Mouse (Mus musculus) limb, embryonic 14.5 days (tissue): Measurements from ENCODE around the gene Fzd7. TPM values are rescaled to one million over a fixed set of nuclear protein-coding genes. Genes with fewer than 3 reads are reported as not detected.

Experiments
- ATAC-seq: fragments of 200-750 bp; cut with Nextera tagmentation; 2 replicates; pipeline ENCODE4 v1.8.0; 2017; ENCODE audit warnings: low read depth, moderate number of reproducible peaks, moderate TSS enrichment; ENCODE audit not compliant: low FRiP score
- DNase-seq: peaks from one replicate; pipeline ENCODE4 v3.0.0-alpha.2; 2015; ENCODE audit warnings: low spot score
- H3K27ac ChIP-seq: fragments of 300-500 bp; sonication (generic); replicated peaks from 2 replicates; pipeline ENCODE4 v1.5.1; 2014; ENCODE audit warnings: low read depth, mild to moderate bottlenecking, low read length, moderate library complexity, mixed read lengths
- H3K27me3 ChIP-seq: fragments of 300-500 bp; sonication (generic); 2 replicates; pipeline ENCODE4 v1.6.1; 2014; ENCODE audit warnings: low read length, mixed read lengths; ENCODE audit not compliant: control insufficient read depth, insufficient read depth
- H3K36me3 ChIP-seq: fragments of 300-500 bp; sonication (generic); 2 replicates; pipeline ENCODE4 v1.6.1; 2014; ENCODE audit warnings: mild to moderate bottlenecking, low read length, moderate library complexity, mixed read lengths; ENCODE audit not compliant: control insufficient read depth, insufficient read depth
- H3K4me1 ChIP-seq: fragments of 300-500 bp; sonication (generic); 2 replicates; pipeline ENCODE4 v1.6.1; 2014; ENCODE audit warnings: antibody characterized with exemption, low read length, mixed read lengths; ENCODE audit not compliant: control insufficient read depth, insufficient read depth
- H3K4me2 ChIP-seq: fragments of 300-500 bp; sonication (generic); replicated peaks from 2 replicates; pipeline ENCODE4 v1.6.1; 2014; ENCODE audit warnings: low read depth, mild to moderate bottlenecking, low read length, moderate library complexity; ENCODE audit not compliant: severe bottlenecking
- H3K4me3 ChIP-seq: fragments of 300-500 bp; sonication (generic); replicated peaks from 2 replicates; pipeline ENCODE4 v1.5.1; 2014; ENCODE audit warnings: low read length
- H3K9ac ChIP-seq: fragments of 300-500 bp; sonication (generic); 2 replicates; pipeline ENCODE4 v1.6.1; 2014; ENCODE audit warnings: mild to moderate bottlenecking, low read depth, low read length, moderate library complexity; ENCODE audit not compliant: severe bottlenecking
- H3K9me3 ChIP-seq: fragments of 300-500 bp; sonication (generic); 2 replicates; pipeline ENCODE4 v1.6.1; 2016; ENCODE audit warnings: low read length; ENCODE audit not compliant: control insufficient read depth
- POLR2A ChIP-seq: fragments of 200-500 bp; IDR thresholded peaks from 2 replicates; pipeline ENCODE4 v1.8.0; 2012; ENCODE audit warnings: inconsistent platforms, mild to moderate bottlenecking, moderate library complexity, borderline replicate concordance; ENCODE audit not compliant: insufficient read depth, insufficient read length; ENCODE audit errors: extremely low read depth
- WGBS: fragments of 180-500 bp; shearing (Covaris S2); extraction: QIAGEN DNeasy Blood & Tissue Kit; methylation state at CpG from one replicate; pipeline ENCODE4 v1.1.7; 2014; 5-methylcytosine and 5-hydroxymethylcytosine counted together
- polyA plus RNA-seq, 2 experiments: library from polyadenylated mRNA; depleted of rRNA in 1 of 2; stranded (reverse) in 1 of 2; unstranded in 1 of 2; fragments of >200 nt; fragmentation: Nextera tagmentation in 1 of 2; extraction: Ambion mirVana in 1 of 2; gene quantifications; 2 replicates each; pipeline versions ENCODE4 v1.2.1 to v1.2.3; 2012 to 2014

Gene Fzd7
- polyA plus RNA-seq, 2 experiments, result 14.8 to 27.5 TPM

- Histone ChIP-seq H3K9me3 (no peaks in the 10 kb centered on the region), H3K4me1 (peaks cover 35% of the 10 kb centered on the region), H3K9ac (no peak overlapping the region), H3K4me2 (no peak overlapping the region), H3K4me3 (no peak overlapping the region), H3K36me3 (no peaks in the 10 kb centered on the region), H3K27me3 (no peaks in the 10 kb centered on the region), H3K27ac (no peak overlapping the region)
- no peak for DNase-seq
- no peak for TF ChIP-seq POLR2A
- no peak for ATAC-seq
- 58% methylated on average over 4 of the region's 4 CpGs for WGBS
Observed at GRCm38 (mm10) chr1:59457873-59458272, 24.4 kb upstream of the Fzd7 start.

DNA sequence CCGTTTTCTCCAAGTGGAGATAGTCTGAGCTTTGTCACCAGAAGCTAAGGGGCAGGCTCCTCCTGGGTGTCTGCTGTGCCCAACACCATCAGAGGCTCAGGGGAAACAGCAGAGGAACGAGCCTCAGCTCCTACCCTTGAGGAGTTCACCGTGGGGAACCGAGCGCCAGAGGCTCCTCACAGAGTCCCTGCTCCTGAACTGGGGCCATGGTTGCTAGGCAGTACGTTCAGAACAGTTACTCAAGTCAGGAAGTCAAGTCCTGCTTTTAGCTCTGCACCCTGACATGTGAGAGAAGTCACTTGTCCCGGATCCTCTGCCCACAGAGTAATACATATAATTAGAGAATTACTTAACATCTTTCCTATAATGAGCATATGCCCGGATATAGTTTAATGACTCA, 23.3 kb upstream of the Fzd7 start:
- no peaks in the 10 kb centered on the region for H3K27me3 ChIP-seq
- H3K4me3 ChIP-seq, result no peak overlapping the region
- H3K4me1 ChIP-seq, result peaks cover 35% of the 10 kb centered on the region
- peak overlapping the region; percentile 9; the same call in 1 of the 2 replicates for H3K4me2 ChIP-seq
- H3K9me3 ChIP-seq, result no peaks in the 10 kb centered on the region
- DNase-seq (no peak), ATAC-seq (no peak)
- H3K36me3 ChIP-seq, result no peaks in the 10 kb centered on the region
- TF ChIP-seq POLR2A, result no peak
- H3K27ac ChIP-seq, result peak overlapping the region; percentile 35; the same call in 1 of the 2 replicates
- H3K9ac ChIP-seq, result no peak overlapping the region
- WGBS, result 17% methylated on average over 8 of the region's 8 CpGs

- ATAC-seq (no peak), DNase-seq (no peak)
- Histone ChIP-seq H3K4me2 (no peak overlapping the region), H3K4me3 (no peak overlapping the region), H3K27ac (no peak overlapping the region; the same call in 1 of the 2 replicates), H3K36me3 (no peaks in the 10 kb centered on the region), H3K4me1 (peaks cover 17% of the 10 kb centered on the region), H3K9ac (0 out of 2 replicates have a peak overlapping the region, but pooled peaks have one; percentile 25), H3K9me3 (no peaks in the 10 kb centered on the region), H3K27me3 (no peaks in the 10 kb centered on the region)
- no peak for TF ChIP-seq POLR2A
- 29% methylated on average over 17 of the region's 17 CpGs for WGBS
Observed at GRCm38 (mm10) chr1:59464696-59465639, 17.3 kb upstream of the Fzd7 start.

DNA sequence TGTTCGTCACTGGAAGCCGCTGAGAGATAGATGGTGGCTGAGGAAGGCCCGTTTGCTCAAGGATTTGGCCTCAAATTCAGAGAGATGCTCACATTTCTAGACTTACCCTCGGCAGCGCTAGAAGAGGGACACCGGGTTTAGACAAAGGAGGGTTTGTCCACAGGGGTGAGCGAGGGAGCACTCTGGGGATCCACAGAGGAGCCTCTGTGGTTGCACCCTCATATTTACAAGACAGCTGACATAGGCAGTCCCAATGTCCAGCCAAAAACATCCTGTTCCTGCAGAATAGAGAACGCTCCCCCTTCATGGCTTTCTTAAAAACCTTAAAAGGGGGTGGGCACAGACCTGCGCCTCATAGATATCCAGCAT, 16.6 kb upstream of the Fzd7 start:
- WGBS, result 72% methylated on average over 9 of the region's 9 CpGs
- Histone ChIP-seq H3K27ac (no peak overlapping the region), H3K36me3 (no peaks in the 10 kb centered on the region), H3K9ac (0 out of 2 replicates have a peak overlapping the region, but pooled peaks have one; percentile 25), H3K27me3 (no peaks in the 10 kb centered on the region), H3K4me3 (no peak overlapping the region), H3K4me1 (peaks cover 17% of the 10 kb centered on the region), H3K9me3 (no peaks in the 10 kb centered on the region), H3K4me2 (no peak overlapping the region)
- no peak for DNase-seq
- no peak for TF ChIP-seq POLR2A
- ATAC-seq, result no peak

GRCm38 (mm10) chr1:59469170-59469569, 13.1 kb upstream of the Fzd7 start:
- TF ChIP-seq POLR2A, result no peak
- DNase-seq, result no peak
- ATAC-seq, result no peak
- Histone ChIP-seq H3K4me2 (no peak overlapping the region), H3K4me1 (peaks cover 42% of the 10 kb centered on the region), H3K9ac (no peak overlapping the region), H3K36me3 (no peaks in the 10 kb centered on the region), H3K27me3 (no peaks in the 10 kb centered on the region), H3K27ac (no peak overlapping the region), H3K4me3 (no peak overlapping the region), H3K9me3 (no peaks in the 10 kb centered on the region)
- WGBS, result 33% methylated on average over 4 of the region's 4 CpGs
